Mouse (Mus musculus) brain, adult 2 months (tissue): ENCODE data around the gene Lrrc74a.

Experiments
- DNase-seq: peaks from one replicate; pipeline ENCODE4 v3.0.0; 2011; ENCODE audit warnings: low read depth, low spot score

Lrrc74a gene

DNA sequence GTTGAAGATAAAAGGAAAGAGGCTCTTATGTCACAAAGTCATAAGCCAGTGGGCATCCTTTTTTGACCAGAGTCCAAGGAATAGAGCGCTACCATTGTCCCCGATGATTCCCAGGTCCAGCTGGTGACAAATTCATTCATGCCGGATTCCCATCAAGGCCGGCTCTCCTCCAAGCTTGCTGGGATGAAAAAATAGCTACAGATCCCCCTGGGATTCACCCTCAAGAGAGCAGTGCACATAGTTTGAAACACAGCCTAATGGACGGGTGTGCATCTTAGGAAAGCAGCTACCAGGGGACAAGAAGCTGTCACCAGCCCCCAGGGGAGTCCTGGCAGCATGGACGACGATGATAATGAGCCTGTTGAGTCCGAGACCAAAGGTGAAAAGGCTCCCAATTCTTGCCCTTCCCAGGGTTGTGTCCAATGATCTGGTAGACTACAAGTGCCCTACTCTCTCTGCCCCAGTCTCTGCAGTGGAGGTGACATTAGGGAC lies at the start of gene Lrrc74a:
Lrrc74a (plus strand) TSS at position 51 of the 492 bp plus-strand sequence.
- no peak for DNase-seq

DNA sequence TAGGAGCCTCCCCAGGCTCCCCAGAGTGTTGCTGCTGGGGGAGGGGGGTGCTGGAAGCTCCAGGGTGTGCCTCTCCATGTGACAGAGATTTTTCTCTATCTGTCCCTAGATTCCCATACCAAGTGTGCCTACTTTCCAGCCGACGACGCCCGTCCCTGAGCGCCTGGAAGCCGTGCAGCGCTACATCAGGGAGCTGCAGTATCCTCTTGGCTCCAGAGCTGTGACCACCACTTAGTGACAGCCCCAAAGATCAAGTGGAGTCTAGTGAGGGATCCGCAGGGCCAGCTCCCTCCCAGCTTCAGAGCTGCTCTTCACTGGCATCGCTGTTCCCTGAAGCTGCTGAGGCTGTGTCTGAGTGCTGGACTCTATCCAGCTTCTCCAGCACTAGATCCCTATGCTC lies 48.9 kb upstream of the Lrrc74a start:
- peak; percentile 75 for DNase-seq

DNA sequence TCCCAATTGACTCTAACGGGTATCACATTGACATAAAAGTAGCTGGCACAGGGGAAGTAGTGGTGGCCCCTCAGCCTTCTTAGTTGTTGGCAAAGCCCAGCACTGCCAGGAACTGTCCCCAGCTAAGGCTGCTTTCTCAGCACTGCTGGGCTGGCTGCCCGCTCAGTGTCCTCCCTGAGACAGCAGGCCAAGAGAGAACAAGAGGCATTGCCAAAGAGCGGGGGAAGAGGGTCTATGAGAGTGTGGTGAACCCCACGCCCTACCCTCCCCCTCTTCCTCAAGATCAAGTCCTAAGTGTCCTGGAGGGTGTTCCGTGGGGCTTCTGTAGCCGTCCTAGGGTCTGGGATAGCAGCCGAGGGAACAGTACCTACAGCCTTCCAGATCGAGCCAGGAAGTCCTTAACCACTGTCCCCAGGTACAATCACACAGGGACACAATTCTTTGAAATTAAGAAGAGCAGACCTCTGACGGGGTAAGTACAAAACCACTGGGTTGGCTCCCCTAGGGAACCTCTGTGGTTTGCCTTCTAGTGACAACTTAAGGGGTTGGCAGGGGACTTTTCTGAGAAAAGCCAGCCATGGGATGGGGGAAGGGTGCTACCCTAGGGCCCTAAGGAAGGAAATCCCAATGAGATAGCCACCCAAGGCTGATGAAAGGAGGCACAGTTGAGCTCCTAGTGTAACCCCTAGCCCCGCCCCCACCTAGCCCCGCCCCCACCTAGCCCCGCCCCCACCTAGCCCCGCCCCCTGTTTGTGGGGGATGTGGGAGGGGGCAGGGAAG lies 47.4 kb upstream of the Lrrc74a start:
- DNase-seq, result peak; percentile 81

- no peak for DNase-seq
Measured at GRCm38 (mm10) chr12:86687445-86687955, 46.7 kb upstream of the Lrrc74a start.

- DNase-seq, result no peak
Measured at GRCm38 (mm10) chr12:86687971-86688573, 46.1 kb upstream of the Lrrc74a start.

DNA sequence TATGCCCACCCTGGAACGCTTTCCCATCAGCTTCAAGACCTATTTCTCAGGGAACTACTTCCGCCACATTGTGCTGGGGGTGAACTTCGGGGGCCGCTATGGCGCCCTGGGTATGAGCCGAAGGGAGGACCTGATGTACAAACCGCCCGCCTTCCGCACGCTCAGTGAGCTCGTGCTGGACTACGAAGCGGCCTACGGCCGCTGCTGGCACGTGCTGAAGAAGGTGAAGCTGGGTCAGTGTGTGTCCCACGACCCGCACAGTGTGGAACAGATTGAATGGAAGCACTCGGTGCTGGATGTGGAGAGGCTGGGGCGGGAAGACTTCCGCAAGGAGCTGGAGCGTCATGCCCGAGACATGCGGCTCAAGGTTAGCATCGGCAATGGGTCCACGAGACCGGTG lies 45.3 kb upstream of the Lrrc74a start:
- DNase-seq, result no peak

DNA sequence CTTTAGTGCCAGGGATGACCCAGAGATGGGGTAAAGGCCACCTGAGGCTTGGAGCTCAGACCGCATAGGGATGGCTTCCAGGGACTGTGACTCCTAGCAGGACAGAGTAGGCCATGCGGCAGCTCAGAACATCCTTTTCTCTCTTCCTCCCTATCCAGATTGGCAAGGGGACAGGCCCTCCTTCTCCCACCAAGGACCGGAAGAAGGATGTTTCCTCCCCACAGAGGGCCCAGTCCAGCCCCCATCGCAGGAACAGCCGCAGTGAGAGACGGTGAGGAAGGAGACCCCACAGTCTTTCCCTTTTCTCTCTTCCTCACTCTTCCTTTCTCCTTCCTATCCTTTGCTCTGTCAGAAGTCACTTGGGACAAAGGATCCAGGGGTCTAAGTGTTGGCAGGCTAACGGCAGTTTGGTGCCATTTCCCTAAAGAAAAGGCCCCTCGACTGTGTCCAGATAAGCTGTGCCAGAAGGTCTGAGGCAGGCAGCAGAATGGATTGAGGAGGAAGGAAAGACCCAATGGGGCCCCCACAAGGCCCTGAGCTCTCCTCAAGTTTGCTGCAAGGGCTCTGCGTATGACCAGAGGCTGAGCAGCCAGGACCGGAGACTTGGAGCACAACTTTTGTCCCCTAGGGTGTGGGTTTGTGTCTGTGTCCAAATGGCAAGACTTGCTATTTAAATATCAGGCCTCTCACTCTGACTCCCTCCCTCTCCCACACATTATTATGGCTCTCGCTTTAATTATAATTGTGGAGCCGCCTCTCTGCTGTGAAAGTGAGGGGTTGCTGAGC lies 43.3 kb upstream of the Lrrc74a start:
- no peak for DNase-seq

GRCm38 (mm10) chr12:86692471-86693356 lies 41.5 kb upstream of the Lrrc74a start:
- no peak for DNase-seq

DNA sequence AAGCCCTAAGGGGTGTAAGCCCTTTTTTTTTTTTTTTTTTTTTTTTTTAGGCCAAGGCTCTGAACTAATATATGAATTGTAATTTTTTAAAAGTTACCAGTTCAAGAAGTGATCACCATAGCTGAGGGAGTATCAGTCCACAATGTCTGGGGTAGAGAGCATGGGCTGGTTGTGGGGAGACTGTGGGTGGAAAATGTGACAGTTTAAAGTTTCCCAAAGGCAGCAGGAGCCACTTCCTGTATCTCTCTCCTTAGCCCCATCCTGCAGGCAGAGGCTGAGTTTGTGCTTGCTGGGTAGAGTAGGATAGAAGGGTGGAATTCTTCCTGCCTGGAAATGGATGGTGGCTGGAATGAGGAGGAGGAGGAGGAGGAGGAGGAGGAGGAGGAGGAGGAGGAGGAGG lies 40.8 kb upstream of the Lrrc74a start:
- DNase-seq, result no peak

DNA sequence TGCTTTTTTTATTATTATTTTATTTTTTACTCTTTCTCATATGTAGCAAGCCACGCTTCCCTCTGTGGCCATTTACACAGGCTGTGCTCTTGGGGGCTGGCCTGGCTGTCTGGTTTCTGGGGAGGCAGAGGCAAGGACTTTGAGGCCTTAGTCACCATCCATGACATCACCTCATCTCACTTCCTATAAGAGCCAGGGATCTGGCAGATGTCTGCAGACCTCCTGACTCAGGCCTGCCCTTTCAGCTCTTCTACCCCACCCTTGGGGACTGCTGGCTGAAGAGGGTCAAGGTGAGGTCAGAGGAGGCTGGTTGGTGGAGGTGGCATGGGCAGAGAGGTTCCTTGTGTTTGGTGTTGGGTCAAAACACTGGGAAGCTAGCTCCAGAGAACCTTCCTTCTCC lies 39.7 kb upstream of the Lrrc74a start:
- no peak for DNase-seq

DNA sequence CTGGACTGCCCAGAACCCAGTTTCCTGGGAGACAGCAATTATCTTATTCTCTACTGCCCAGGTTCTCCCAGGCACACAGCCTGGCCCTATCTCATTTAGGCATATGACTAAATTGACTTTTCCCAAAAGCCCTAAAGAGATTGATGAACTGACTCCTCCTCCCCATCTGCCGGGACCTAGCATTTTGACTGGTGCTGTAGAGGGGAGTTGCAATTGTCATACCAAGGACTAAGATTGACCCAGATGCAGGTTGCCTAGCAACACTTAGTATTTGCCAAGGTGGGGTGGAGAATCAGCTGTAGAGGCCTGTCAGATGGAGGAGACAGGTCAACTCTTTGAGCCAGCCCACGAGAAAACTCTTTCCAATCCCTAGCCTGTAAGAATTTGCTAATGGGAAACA lies 36.2 kb upstream of the Lrrc74a start:
- peak; percentile 66 for DNase-seq

DNA sequence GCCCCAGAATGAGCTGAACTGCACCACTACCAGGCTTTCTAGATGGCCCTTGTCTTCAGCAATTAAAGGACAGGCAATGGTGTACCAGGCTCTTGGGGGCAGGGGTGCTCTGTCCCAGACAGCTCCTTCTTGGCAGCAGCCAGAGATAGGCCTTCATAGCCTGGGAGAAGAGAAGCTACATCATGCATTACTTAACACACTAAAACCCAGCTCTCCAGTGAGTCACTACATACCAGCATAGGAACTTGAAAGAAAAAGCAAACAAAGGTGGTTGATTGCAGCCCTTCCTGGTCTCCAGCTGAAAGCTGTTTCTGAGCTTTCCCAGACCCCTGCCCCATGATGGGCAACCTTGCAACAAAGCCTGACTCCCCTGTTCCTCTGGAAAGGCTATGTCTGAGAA lies 35.6 kb upstream of the Lrrc74a start:
- no peak for DNase-seq

DNA sequence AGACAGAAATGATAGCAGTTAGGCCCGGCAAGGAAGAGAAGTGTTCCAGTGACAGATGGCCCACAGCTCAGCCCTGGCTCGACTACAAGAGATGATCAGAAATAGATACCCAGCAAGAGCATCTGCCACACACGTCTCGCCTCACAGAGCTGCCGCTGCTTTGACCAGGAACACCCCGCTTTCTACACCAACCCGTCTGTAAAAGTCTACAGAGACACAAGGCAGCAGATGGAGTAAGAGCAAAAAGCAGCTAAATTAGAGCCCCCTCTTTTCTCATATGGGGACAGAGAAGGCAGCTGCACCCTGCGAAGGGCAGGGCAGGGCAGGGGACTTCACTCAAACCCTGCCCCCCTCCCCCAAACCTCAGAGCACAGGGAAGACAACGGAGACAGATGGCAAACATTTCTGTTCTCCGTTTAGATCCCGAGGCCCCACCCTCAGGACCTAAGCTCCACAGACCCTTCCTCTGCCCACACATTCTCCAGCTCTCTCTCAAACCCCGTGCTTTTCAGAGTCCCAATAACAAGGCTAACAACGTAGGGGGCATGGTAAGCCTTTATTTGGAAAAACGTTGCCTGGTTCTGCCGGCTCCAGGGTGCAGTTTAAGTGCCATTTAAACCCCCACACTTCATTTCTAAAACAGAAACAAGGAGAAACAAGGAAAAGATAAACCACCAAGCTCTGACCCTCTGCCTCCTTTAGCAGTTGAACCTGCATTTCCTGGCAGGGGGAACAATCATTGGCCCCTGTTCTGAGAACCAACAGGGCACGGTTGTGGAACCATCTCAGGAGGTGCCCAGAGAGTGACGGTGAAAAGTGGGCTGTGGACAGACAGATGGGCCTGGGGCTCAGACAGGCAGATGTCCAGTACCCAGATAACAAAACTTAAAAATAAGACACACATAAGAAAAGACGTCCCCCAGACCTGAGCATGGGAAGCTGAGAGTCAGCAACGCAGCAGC lies 33.9 kb upstream of the Lrrc74a start:
- DNase-seq, result peak; percentile 99

DNA sequence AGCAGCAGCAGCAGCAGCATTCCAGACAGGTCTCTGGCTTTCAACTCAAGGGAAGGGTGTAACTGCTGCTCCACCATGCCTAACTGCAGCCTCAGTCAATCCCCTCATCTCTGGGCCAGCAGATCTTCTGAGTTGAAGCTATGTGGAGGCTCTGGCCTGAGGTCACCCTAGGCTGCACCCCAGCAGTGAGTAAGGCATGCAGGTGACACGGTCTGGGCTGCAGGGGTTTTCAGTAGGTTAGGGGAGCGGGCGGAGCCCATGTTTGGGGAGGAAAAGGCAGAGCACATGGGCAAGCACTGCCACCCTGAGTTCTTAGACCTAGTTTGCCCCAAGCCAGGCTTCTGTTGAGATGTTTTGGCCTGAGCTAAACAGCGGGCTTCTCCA lies 33.2 kb upstream of the Lrrc74a start:
- DNase-seq, result no peak

DNA sequence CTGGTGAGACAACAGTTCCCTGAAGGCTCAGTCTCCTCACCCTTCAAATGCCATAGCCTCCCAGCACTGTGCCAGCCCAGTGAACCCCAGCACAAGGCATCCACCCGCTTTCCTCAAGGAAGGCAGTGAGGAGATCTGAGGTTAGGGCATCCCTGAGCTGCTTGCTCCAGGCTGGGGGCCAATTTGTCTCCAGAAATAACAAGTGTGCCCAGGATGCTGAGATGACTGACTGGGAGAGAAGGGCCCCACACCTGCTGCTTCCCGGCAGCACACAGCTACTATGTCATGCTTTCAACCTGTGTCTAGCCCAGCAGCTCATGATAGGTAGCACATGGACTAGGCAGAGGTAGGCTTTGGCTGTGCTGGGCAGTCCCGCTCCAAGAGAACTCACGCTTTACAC lies 32.7 kb upstream of the Lrrc74a start:
- DNase-seq, result peak; percentile 71

GRCm38 (mm10) chr12:86702690-86703089 lies 31.5 kb upstream of the Lrrc74a start:
- DNase-seq, result no peak

GRCm38 (mm10) chr12:86705843-86706242 lies 28.3 kb upstream of the Lrrc74a start:
- DNase-seq, result no peak

DNA sequence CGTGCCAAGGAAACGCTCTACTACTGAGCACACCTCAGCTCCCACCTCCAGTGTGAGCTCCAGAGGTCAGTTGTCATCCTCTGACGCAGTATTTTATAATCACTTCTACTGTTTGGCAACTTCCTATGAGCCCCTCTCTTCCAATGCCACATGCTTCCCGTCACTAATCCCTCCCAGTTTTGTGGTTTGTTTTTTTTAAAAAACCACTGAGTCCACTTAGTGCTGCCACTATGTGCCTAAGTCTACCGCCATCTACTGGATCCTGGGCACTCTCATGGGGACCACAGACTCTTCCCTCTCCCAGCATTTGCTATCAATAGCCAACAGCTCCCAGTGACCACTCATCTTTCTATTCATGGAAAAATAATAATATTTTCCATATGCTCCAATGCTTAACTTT lies 20.1 kb upstream of the Lrrc74a start:
- no peak for DNase-seq

DNA sequence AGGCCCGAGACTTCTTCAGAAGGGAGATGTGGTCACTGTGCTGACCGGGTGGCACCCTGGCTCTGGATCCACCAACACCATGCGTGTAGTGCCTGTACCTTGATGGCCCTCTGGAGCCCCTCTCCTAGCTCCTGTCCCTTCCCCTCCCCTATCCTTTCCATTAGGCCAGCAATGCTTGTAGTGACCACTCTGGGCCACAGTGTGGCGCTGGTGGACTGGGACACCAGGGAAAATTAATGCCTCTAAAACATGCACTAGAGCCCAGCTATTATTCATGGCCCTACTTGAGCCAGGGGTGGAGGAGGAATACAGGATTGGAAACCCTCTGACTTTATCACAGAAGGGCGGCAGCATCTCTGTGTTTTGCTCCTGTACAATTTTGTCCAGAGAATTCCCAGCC lies 18.8 kb upstream of the Lrrc74a start:
- DNase-seq, result peak; percentile 74

DNA sequence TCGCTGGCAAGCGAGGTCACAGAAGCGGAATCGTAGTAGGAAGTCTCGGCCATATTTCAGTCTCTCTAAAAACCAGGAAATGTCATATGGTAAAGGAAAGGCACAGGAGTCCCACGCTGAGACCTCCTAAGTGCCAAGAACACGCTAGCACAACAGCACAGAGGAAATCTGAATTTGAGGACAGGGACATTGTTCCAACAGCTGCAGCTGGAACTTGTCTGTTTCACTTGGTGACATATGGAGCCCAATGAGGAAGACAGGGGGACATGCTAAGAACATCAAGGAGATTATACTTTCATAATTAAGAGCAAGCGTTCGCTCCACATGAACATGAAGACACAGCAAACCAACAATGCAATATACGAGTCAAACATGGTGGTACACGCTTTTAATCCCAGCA lies 17.2 kb upstream of the Lrrc74a start:
- DNase-seq, result no peak
